In the genomic region with DNA sequence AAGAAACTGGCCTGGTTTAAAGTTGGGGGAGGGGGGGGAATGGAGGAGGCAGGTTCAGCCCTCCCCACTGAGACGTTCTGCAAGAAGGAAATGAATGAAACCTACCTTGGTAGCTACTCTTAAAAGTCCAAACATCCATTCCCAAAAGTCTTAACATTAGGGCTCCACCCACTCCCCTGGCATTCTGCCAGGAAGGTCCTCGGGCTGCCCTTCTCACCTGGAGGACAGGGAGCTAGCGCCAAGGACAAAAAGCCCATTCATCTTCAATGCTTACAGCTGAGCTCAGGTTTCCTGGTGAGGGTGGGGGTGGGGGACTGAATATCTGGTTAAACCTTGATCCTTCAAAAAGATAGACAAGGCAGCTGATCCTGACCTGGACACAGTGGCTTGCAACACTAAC, we compare ENCODE assay signal across 11 mouse cellular contexts. TPM values are rescaled to one million over a fixed set of nuclear protein-coding genes. Genes with fewer than 3 reads are reported as not detected.
DNase-seq lines count a peak whose midpoint lies in the region; ATAC-seq lines count a peak whose summit lies in the region.
"Had no signal": no experiment of that assay in that cellular context is flagged by ENCODE, and none has a peak within 500 bp of the region (broad histone marks: within the 10 kb centered on the region; RNA-seq: fewer than 3 reads in every experiment).

No protein-coding gene starts in this region.

- H3K9me3 ChIP-seq in liver, embryonic 12.5 days (replicated peaks): no peaks in the 10 kb centered on the region
- H3K9me3 ChIP-seq in intestine, embryonic 15.5 days: no peaks in the 10 kb centered on the region
- no peaks in the 10 kb centered on the region for H3K9me3 ChIP-seq in limb, embryonic 10.5 days (replicated peaks)
- no peaks in the 10 kb centered on the region for H3K9me3 ChIP-seq in stomach, embryonic 15.5 days
- H3K9me3 ChIP-seq in neural tube, embryonic 15.5 days (replicated peaks): no peaks in the 10 kb centered on the region
- H3K9me3 ChIP-seq: midbrain, embryonic 10.5 days had no signal

- no peak overlapping the region for H3K27ac ChIP-seq in liver, embryonic 12.5 days
- H3K27ac ChIP-seq in intestine, embryonic 15.5 days: peak overlapping the region; percentile 81; the same call in 1 of the 2 replicates
- peak overlapping the region; percentile 56 for H3K27ac ChIP-seq in limb, embryonic 10.5 days
- peak overlapping the region; percentile 83 for H3K27ac ChIP-seq in stomach, embryonic 15.5 days
- no peak overlapping the region for H3K27ac ChIP-seq in neural tube, embryonic 15.5 days (replicated peaks)
- H3K27ac ChIP-seq: midbrain, embryonic 10.5 days had no signal

- DNase-seq in liver: no peak
- no peak for DNase-seq in limb, embryonic 10.5 days (ENCODE audit: low spot score)
- no peak for DNase-seq in ovary, postnatal 36 days (ENCODE audit: low spot score)
- DNase-seq in layer of hippocampus, postnatal 10 days (ENCODE audit: low spot score in 2 of 2): no peak
- DNase-seq: cerebellum, postnatal 14 days; thymus, postnatal 36 days had no signal

- 78% methylated on average over 3 of the region's 3 CpGs for WGBS in liver, embryonic 12.5 days (ENCODE audit: insufficient replicate concordance)
- 16% methylated on average over 3 of the region's 3 CpGs for WGBS in intestine, embryonic 15.5 days
- WGBS in limb, embryonic 10.5 days: 75% methylated on average over 3 of the region's 3 CpGs
- 20% methylated on average over 3 of the region's 3 CpGs for WGBS in stomach, embryonic 15.5 days
- 55% methylated on average over 3 of the region's 3 CpGs for WGBS in neural tube, embryonic 15.5 days

- no peak overlapping the region for H3K4me3 ChIP-seq in liver, embryonic 12.5 days
- no peak overlapping the region for H3K4me3 ChIP-seq in intestine, embryonic 15.5 days (replicated peaks)
- no peak overlapping the region for H3K4me3 ChIP-seq in limb, embryonic 10.5 days
- no peak overlapping the region for H3K4me3 ChIP-seq in stomach, embryonic 15.5 days (replicated peaks)
- H3K4me3 ChIP-seq in neural tube, embryonic 15.5 days (replicated peaks): no peak overlapping the region
- H3K4me3 ChIP-seq: midbrain, embryonic 10.5 days had no signal

- peaks cover 91% of the 10 kb centered on the region for H3K4me1 ChIP-seq in liver, embryonic 12.5 days
- H3K4me1 ChIP-seq in intestine, embryonic 15.5 days (replicated peaks): peaks cover 66% of the 10 kb centered on the region
- peaks cover 59% of the 10 kb centered on the region for H3K4me1 ChIP-seq in limb, embryonic 10.5 days
- peaks cover 62% of the 10 kb centered on the region for H3K4me1 ChIP-seq in stomach, embryonic 15.5 days
- H3K4me1 ChIP-seq in neural tube, embryonic 15.5 days: peaks cover 36% of the 10 kb centered on the region

- H3K4me2 ChIP-seq in liver, embryonic 12.5 days: no peak overlapping the region
- no peak overlapping the region for H3K4me2 ChIP-seq in intestine, embryonic 15.5 days (replicated peaks)
- H3K4me2 ChIP-seq in stomach, embryonic 15.5 days: no peak overlapping the region
- H3K4me2 ChIP-seq in neural tube, embryonic 15.5 days: no peak overlapping the region

- H3K27me3 ChIP-seq in liver, embryonic 12.5 days (replicated peaks): no peaks in the 10 kb centered on the region
- no peaks in the 10 kb centered on the region for H3K27me3 ChIP-seq in intestine, embryonic 15.5 days (replicated peaks)
- H3K27me3 ChIP-seq in limb, embryonic 10.5 days (ENCODE audit: low read depth, poor library complexity, severe bottlenecking): no peaks in the 10 kb centered on the region
- no peaks in the 10 kb centered on the region for H3K27me3 ChIP-seq in stomach, embryonic 15.5 days (replicated peaks)
- H3K27me3 ChIP-seq in neural tube, embryonic 15.5 days (replicated peaks): no peaks in the 10 kb centered on the region

- 0 out of 2 replicates have a peak overlapping the region, but pooled peaks have one; percentile 14 for H3K9ac ChIP-seq in liver, embryonic 12.5 days
- H3K9ac ChIP-seq in intestine, embryonic 15.5 days: no peak overlapping the region
- no peak overlapping the region for H3K9ac ChIP-seq in stomach, embryonic 15.5 days
- H3K9ac ChIP-seq in neural tube, embryonic 15.5 days (replicated peaks): no peak overlapping the region

- peaks cover 44% of the 10 kb centered on the region for H3K36me3 ChIP-seq in liver, embryonic 12.5 days
- H3K36me3 ChIP-seq in intestine, embryonic 15.5 days: no peaks in the 10 kb centered on the region
- peaks cover 36% of the 10 kb centered on the region for H3K36me3 ChIP-seq in limb, embryonic 10.5 days
- no peaks in the 10 kb centered on the region for H3K36me3 ChIP-seq in stomach, embryonic 15.5 days
- no peaks in the 10 kb centered on the region for H3K36me3 ChIP-seq in neural tube, embryonic 15.5 days

- ATAC-seq in liver, embryonic 12.5 days: no peak
- no peak for ATAC-seq in intestine, embryonic 15.5 days
- ATAC-seq in stomach, embryonic 15.5 days (ENCODE audit: insufficient read depth, low FRiP score, low read depth): peak; percentile 16; the same call in 1 of the 2 replicates
- no peak for ATAC-seq in neural tube, embryonic 15.5 days (ENCODE audit: low FRiP score)

RNA-seq across cellular contexts. Expression of gene Actn4, which starts 32.8 kb away (rescaled TPM):
- 165 and 166 TPM in 2 replicates for polyA plus RNA-seq in liver, embryonic 12.5 days (2016; fragmentation: Nextera tagmentation; extraction: Ambion mirVana)
- 340 and 361 TPM in 2 replicates for polyA plus RNA-seq in intestine, embryonic 15.5 days (2015; fragmentation: Nextera tagmentation; extraction: Ambion mirVana)
- 253 and 285 TPM in 2 replicates for polyA plus RNA-seq in limb, embryonic 10.5 days (2016; fragmentation: Nextera tagmentation; extraction: Ambion mirVana)
- polyA plus RNA-seq in stomach, embryonic 15.5 days (2015; fragmentation: Nextera tagmentation; extraction: Ambion mirVana): 319 and 341 TPM in 2 replicates
- 141 and 177 TPM in 2 replicates for polyA plus RNA-seq in neural tube, embryonic 15.5 days (2015; fragmentation: Nextera tagmentation; extraction: Ambion mirVana)
- 100 to 1,000 TPM; 128 to 129 TPM for total RNA-seq in layer of hippocampus, postnatal 10 days (2021)

RNA-seq across cellular contexts. Expression of gene Capn12, which starts 48.2 kb away (rescaled TPM):
- polyA plus RNA-seq in liver, embryonic 12.5 days (2016; fragmentation: Nextera tagmentation; extraction: Ambion mirVana): 0.12 and 0.13 TPM in 2 replicates
- 0.30 TPM in 2 replicates for polyA plus RNA-seq in intestine, embryonic 15.5 days (2015; fragmentation: Nextera tagmentation; extraction: Ambion mirVana)
- 0.44 and 0.48 TPM in 2 replicates for polyA plus RNA-seq in limb, embryonic 10.5 days (2016; fragmentation: Nextera tagmentation; extraction: Ambion mirVana)
- 0.34 and 0.45 TPM in 2 replicates for polyA plus RNA-seq in stomach, embryonic 15.5 days (2015; fragmentation: Nextera tagmentation; extraction: Ambion mirVana)
- 0.35 and 0.60 TPM in 2 replicates for polyA plus RNA-seq in neural tube, embryonic 15.5 days (2015; fragmentation: Nextera tagmentation; extraction: Ambion mirVana)
- under 1 TPM; 0.54 to 0.82 TPM for total RNA-seq in layer of hippocampus, postnatal 10 days (2021)

RNA-seq across cellular contexts. Expression of gene Eif3k, which starts 52.3 kb away (rescaled TPM):
- polyA plus RNA-seq in liver, embryonic 12.5 days (2016; fragmentation: Nextera tagmentation; extraction: Ambion mirVana): 325 and 336 TPM in 2 replicates
- polyA plus RNA-seq in intestine, embryonic 15.5 days (2015; fragmentation: Nextera tagmentation; extraction: Ambion mirVana): 359 and 375 TPM in 2 replicates
- 446 and 467 TPM in 2 replicates for polyA plus RNA-seq in limb, embryonic 10.5 days (2016; fragmentation: Nextera tagmentation; extraction: Ambion mirVana)
- 370 and 373 TPM in 2 replicates for polyA plus RNA-seq in stomach, embryonic 15.5 days (2015; fragmentation: Nextera tagmentation; extraction: Ambion mirVana)
- polyA plus RNA-seq in neural tube, embryonic 15.5 days (2015; fragmentation: Nextera tagmentation; extraction: Ambion mirVana): 306 and 324 TPM in 2 replicates
- 100 to 1,000 TPM; 177 to 178 TPM for total RNA-seq in layer of hippocampus, postnatal 10 days (2021)

RNA-seq across cellular contexts. Expression of gene Map4k1, which starts 52.5 kb away (rescaled TPM):
- 33.3 and 35.0 TPM in 2 replicates for polyA plus RNA-seq in liver, embryonic 12.5 days (2016; fragmentation: Nextera tagmentation; extraction: Ambion mirVana)
- polyA plus RNA-seq in intestine, embryonic 15.5 days (2015; fragmentation: Nextera tagmentation; extraction: Ambion mirVana): 6.3 and 7.7 TPM in 2 replicates
- 18.9 and 19.4 TPM in 2 replicates for polyA plus RNA-seq in limb, embryonic 10.5 days (2016; fragmentation: Nextera tagmentation; extraction: Ambion mirVana)
- polyA plus RNA-seq in stomach, embryonic 15.5 days (2015; fragmentation: Nextera tagmentation; extraction: Ambion mirVana): 7.8 and 9.3 TPM in 2 replicates
- polyA plus RNA-seq in neural tube, embryonic 15.5 days (2015; fragmentation: Nextera tagmentation; extraction: Ambion mirVana): 10.3 and 19.2 TPM in 2 replicates
- total RNA-seq in layer of hippocampus, postnatal 10 days (2021): 1 to 10 TPM; 4.6 to 5.8 TPM

Comparison
In these comparisons a context has a peak if more than half of its experiments do, and no peak if none do; other contexts are left out.
1. H3K27ac ChIP-seq: peak in intestine, embryonic 15.5 days (single experiment), limb, embryonic 10.5 days (single experiment) and stomach, embryonic 15.5 days (single experiment); none in liver, embryonic 12.5 days (single experiment) and neural tube, embryonic 15.5 days (single experiment).